Comparison of ENCODE assay signal across 16 mouse cellular contexts in genomic region chr3:151997534-151998107, GRCm38 (mm10).
DNase-seq lines count a peak whose midpoint lies in the region; ATAC-seq and TF ChIP-seq lines count a peak whose summit lies in the region.
"Had no signal": no experiment of that assay in that cellular context is flagged by ENCODE, and none has a peak within 500 bp of the region (broad histone marks: within the 10 kb centered on the region; RNA-seq: fewer than 3 reads in every experiment).

No protein-coding gene starts in this region.

- intact Hi-C loops in left cerebral cortex, postnatal 25 days (cut with DNase I): no loop called here

- H3K9ac ChIP-seq in kidney, postnatal 0 days (ENCODE audit: low read depth, low read length): no peak overlapping the region
- H3K9ac ChIP-seq: midbrain, embryonic 12.5 days had no signal

- no peak overlapping the region for H3K27ac ChIP-seq in kidney, postnatal 0 days
- H3K27ac ChIP-seq: macrophage; midbrain, embryonic 12.5 days; stomach, postnatal 0 days had no signal

- H3K4me3 ChIP-seq in kidney, postnatal 0 days (replicated peaks; ENCODE audit: low read depth, low read length): no peak overlapping the region
- H3K4me3 ChIP-seq: midbrain, embryonic 12.5 days had no signal

- 57% methylated on average over 4 of the region's 4 CpGs for WGBS in kidney, postnatal 0 days

- no peak overlapping the region for H3K4me2 ChIP-seq in kidney, postnatal 0 days (ENCODE audit: low read length)
- H3K4me2 ChIP-seq: midbrain, embryonic 12.5 days had no signal

- H3K9me3 ChIP-seq in kidney, postnatal 0 days (replicated peaks; ENCODE audit: low read length): no peaks in the 10 kb centered on the region
- H3K9me3 ChIP-seq: midbrain, embryonic 12.5 days had no signal

- H3K4me1 ChIP-seq in kidney, postnatal 0 days (replicated peaks; ENCODE audit: insufficient read depth, low read length): no peaks in the 10 kb centered on the region
- H3K4me1 ChIP-seq: midbrain, embryonic 12.5 days had no signal

- no peak for ATAC-seq in kidney, postnatal 0 days (replicated peaks; ENCODE audit: low FRiP score, low read depth)
- ATAC-seq: intestine, embryonic 16.5 days had no signal

- no peaks in the 10 kb centered on the region for H3K36me3 ChIP-seq in kidney, postnatal 0 days (ENCODE audit: insufficient read depth, low read length)
- H3K36me3 ChIP-seq: midbrain, embryonic 12.5 days had no signal

- peak; percentile 5 for DNase-seq in kidney, postnatal 0 days (ENCODE audit: low spot score)
- DNase-seq in kidney, postnatal 14 days: no peak
- peak; percentile 41 to 67 for DNase-seq in frontal cortex, adult 2 months (ENCODE audit: extremely low spot score in 1 of 2, low spot score in 1 of 2)
- DNase-seq in left cerebral cortex, postnatal 25 days (ENCODE audit: low spot score in 2 of 2): peak; percentile 45 to 78
- DNase-seq in right cerebral cortex, postnatal 36 days (ENCODE audit: low spot score in 2 of 2): peak; percentile 28 to 36
- DNase-seq in Muller cell, postnatal 12 days (ENCODE audit: inconsistent ontology term): no peak
- no peak for DNase-seq in testis, postnatal 10 days (ENCODE audit: low spot score)
- DNase-seq: cerebellum, adult 11 months; cerebellum, postnatal 25 days; kidney, postnatal 4 days; liver; lung, adult 2 months had no signal

- no peaks in the 10 kb centered on the region for H3K27me3 ChIP-seq in kidney, postnatal 0 days (ENCODE audit: insufficient read depth, low read length)
- H3K27me3 ChIP-seq: midbrain, embryonic 12.5 days had no signal

- TF ChIP-seq CTCF in kidney, postnatal 0 days (IDR thresholded peaks at IDR 0.05; ENCODE audit: low read depth): no peak

Comparison
In these comparisons a context has a peak if more than half of its experiments do, and no peak if none do; other contexts are left out.
1. DNase-seq: peak in kidney, postnatal 0 days (single experiment), frontal cortex, adult 2 months (2 of 2), left cerebral cortex, postnatal 25 days (2 of 2) and right cerebral cortex, postnatal 36 days (2 of 2); none in kidney, postnatal 14 days (single experiment), Muller cell, postnatal 12 days (single experiment) and testis, postnatal 10 days (single experiment).